Mouse (Mus musculus): ENCODE measurements at regions not wholly inside any gene's neighbourhood (a gene's known extent, or its start where the extent isn't known, plus 50 kb on each side); places are given as distances from the start of the nearest gene placed in this dataset.

- intact Hi-C loops (cut with DNase I) = loop anchor here (10.0 kb wide), 1 partner anchor 576 kb away; no protein-coding TSS in a partner anchor
- DNase-seq (ENCODE audit: low spot score) = no peak
These were observed 424.5 kb upstream of the Mef2c start for GRCm38 (mm10) chr13:83079291-83079690.

DNA sequence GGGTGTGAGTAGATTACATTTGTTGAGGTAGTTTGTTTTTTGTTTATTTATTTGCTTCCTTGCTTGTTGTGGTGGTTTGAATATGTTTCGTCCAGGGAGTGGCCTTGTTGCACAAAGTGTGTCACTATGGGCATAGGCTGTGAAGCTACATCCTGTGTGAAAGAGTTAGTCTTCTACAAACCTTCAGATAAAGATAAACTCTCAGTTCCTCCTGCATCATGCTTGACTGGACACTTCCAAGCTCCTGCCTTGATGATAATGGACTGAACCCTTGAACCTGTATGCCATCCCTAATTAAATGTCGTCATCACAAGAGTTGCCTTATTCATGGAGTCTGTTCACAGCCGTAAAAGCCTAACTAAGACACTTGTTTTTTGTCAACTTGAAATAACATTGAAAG lies 418.9 kb upstream of the Mef2c start:
- DNase-seq (ENCODE audit: low spot score) = no peak
- intact Hi-C loops (cut with DNase I) = no loop called here

GRCm38 (mm10) chr13:83099908-83100307 lies 403.9 kb upstream of the Mef2c start:
- intact Hi-C loops (cut with DNase I) = no loop called here
- DNase-seq (ENCODE audit: low spot score) = no peak

- intact Hi-C loops (cut with DNase I) = no loop called here
These were observed 393.2 kb upstream of the Mef2c start for GRCm38 (mm10) chr13:83110610-83111009.

GRCm38 (mm10) chr13:83111503-83111902 lies 392.3 kb upstream of the Mef2c start:
- DNase-seq (ENCODE audit: low spot score) = no peak
- intact Hi-C loops (cut with DNase I) = no loop called here

More at GRCm38 (mm10) chr13:83110610-83111009, 393.2 kb upstream of the Mef2c start:
- no peak for DNase-seq (ENCODE audit: low spot score)

DNA sequence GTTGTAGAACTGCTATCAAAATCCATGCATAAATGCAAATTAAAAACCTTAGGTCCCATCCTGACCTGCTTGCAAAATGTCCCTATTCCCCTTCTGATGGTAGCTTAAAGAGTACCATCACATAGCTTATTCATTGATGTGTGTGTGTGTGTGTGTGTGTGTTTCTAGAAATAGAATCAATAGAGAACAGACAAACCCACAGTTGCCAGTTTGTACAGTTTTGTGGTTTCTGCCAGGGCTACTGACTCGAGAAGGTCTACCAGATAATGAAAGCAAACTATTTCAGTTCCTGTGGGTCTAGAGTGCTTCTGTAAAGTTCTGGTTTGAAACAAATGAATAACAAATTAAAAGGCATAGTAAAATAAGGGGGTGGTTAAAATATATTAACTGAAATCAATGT lies 391.5 kb upstream of the Mef2c start:
- no peak for DNase-seq (ENCODE audit: low spot score)
- intact Hi-C loops (cut with DNase I) = no loop called here

DNA sequence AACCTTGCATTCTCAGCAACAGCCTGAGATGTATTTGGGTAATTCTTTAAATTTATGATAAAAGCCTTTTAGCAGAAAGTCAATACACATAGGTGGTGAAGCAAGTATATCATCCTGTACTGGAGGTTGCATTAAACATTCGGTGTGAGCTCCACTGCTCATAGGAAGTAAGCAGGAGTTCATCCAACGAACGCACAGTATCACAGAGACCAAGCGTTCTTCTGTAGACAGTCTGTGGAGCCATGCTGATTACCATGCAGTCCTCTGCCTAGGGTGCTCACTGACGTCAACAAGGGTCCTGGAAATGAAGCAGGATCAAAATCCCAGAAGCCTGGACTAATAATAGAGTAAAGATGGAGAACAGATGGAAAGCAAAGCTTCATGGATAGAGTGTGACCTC lies 391.1 kb upstream of the Mef2c start:
- intact Hi-C loops (cut with DNase I) = no loop called here
- no peak for DNase-seq (ENCODE audit: low spot score)

- no peak for DNase-seq (ENCODE audit: low spot score)
- intact Hi-C loops (cut with DNase I) = no loop called here
These were observed 390.0 kb upstream of the Mef2c start for GRCm38 (mm10) chr13:83113808-83114207.

- intact Hi-C loops (cut with DNase I) = no loop called here
- no peak for DNase-seq (ENCODE audit: low spot score)
These were observed 389.4 kb upstream of the Mef2c start for GRCm38 (mm10) chr13:83114401-83114800.

DNA sequence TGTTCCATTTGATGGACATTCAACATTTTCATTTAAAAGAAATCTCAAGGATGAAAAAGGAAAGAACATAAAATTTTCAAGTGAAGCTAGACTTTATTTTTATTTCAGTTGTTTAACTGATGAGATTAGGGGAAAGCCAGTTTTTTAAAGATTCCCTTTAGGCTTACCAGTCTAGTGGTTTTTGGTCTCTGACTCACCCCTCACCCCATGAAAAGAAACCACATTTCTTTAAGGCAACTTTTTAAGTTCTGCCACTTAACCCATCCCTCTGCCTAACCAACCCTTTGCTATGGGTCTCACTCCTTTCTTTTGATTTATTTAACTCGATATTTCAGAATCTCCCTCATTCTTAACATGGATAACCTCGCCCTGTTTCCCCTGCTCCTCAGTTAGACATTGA lies 388.1 kb upstream of the Mef2c start:
- intact Hi-C loops (cut with DNase I) = no loop called here
- DNase-seq (ENCODE audit: low spot score) = no peak

- intact Hi-C loops (cut with DNase I) = no loop called here
- DNase-seq (ENCODE audit: low spot score) = no peak
These were observed 383.5 kb upstream of the Mef2c start for GRCm38 (mm10) chr13:83120343-83120742.

- intact Hi-C loops (cut with DNase I) = no loop called here
- no peak for DNase-seq (ENCODE audit: low spot score)
These were observed 380.2 kb upstream of the Mef2c start for GRCm38 (mm10) chr13:83123596-83123995.

DNA sequence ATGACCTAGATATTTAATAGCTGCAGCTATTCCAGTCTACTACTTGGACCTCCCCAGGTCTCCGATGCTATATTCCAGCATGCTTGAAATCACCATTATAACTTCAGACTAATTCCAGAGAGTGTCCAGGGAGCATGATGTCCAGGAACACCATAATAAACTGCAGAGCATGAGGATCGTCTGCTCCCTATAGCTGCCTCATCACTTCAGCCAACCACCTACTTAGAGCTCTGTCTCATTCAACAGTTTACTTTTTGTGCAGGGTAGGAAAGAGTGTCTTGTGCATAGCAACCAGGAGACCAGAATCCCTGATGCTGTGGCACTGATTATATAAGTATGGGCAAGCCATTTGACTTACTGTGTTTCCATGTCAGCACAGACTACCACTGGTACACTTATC lies 379.2 kb upstream of the Mef2c start:
- no peak for DNase-seq (ENCODE audit: low spot score)
- intact Hi-C loops (cut with DNase I) = no loop called here

- no peak for DNase-seq (ENCODE audit: low spot score)
- intact Hi-C loops (cut with DNase I) = no loop called here
These were observed 377.4 kb upstream of the Mef2c start for GRCm38 (mm10) chr13:83126438-83126837.

DNA sequence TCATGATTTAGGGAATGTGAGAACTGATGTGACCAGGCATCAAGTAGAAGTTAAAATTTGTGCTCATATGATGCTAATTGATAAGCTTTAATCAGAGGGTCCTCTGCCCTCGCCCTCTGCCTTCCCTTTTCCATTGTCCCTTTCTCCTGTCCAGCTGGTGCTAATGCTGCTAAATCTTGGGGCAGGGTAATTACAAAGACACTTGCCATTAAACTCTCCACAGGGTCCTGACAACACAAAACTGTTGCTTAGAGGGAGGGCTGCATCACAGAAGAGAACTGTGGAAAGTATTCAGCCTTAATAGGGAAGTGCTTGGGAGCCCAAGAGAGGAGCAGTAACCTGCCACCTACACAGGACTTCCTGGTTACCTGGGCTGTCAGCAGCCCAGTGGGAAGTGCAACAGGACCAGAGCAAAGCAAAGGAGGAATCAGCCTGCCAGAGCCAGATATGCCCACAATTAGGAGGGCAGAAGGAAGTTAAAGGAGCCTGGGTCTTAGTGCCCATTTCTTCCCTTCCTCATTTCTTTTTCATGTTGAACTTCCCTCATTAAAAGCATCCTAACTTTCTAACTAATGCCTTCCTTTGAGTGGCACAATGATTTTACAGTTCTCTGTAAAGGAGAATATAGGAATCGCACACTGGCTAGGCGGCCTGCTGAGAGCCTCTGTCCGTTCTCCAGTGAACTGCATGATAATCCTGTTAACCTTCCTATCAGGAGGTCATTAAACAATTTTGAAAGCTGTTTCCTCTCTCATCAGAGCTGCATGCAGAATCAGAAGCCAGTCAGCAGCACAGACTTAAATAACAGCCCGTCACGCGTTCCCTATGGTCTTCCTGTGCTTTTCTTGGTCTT lies 372.5 kb upstream of the Mef2c start:
- DNase-seq (ENCODE audit: low spot score) = no peak
- intact Hi-C loops (cut with DNase I) = no loop called here

GRCm38 (mm10) chr13:83131982-83132354 lies 371.9 kb upstream of the Mef2c start:
- no peak for DNase-seq (ENCODE audit: low spot score)
- intact Hi-C loops (cut with DNase I) = no loop called here

DNA sequence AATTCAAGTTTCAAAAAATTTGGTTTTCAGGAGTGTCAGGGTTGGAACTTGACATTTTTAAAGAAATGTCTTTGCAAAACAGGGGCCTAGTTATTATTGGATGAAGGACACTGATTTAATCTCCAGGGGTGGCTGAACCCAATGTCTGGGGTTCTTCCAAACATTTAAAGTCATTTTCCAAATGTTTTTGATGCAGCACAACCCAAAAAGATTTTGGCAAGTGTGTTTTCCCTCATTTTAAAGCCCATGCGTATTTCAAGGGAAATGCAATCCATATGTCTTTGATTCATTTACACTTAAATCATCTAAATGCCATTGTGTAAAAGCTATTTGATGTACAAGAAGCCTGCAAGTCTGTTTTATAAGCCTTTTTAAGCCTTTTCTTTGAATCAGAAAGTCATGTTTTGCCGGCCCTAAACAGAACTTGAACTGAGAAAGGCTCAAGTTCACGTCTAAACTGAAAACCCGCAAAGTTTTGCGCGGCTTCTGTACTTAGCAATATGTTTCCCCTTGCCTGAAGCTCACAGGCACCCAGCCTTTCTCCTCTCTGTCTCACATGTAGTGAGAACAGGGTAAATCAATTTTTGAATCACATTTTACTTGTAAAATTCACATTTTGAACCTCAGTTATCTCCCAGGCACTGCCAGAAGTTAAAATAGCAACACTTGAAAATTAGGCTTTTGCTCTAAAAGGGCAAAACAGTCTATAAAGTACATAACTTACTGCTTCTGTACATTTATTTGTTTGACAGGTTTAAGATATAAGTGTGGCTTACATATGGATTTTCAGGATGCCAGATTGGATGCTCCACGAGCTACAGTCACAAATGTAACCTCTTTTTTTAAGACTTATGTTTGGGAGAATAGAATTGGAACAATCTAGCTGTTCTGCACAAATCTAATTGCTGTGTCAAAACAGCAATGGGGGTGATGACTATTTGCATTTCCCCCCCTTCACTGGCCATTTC lies 370.9 kb upstream of the Mef2c start:
- DNase-seq (ENCODE audit: low spot score) = no peak
- intact Hi-C loops (cut with DNase I) = no loop called here

DNA sequence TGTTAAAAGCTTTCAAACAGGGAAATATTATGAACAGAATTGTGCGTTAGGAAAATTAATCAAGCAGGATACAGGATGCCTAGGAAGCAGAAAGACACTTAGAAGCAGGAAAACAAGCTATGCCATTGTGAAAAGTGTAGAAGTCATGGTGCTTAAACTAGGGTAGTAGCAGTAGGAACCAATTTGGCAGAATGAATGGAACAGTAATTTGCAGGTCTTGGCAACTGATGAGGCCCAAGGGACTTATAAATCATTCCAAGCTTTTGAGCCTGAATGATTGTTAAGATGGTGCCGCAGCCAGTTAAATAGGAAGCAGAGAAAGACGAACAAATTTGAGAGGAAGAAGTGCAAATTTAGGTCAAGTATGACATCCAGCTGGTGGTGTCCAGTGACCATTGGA lies 360.5 kb upstream of the Mef2c start:
- intact Hi-C loops (cut with DNase I) = no loop called here

GRCm38 (mm10) chr13:83154626-83155124 lies 349.2 kb upstream of the Mef2c start:
- no peak for DNase-seq (ENCODE audit: low spot score)
- intact Hi-C loops (cut with DNase I) = no loop called here

More for the DNA sequence above, 360.5 kb upstream of the Mef2c start:
- DNase-seq (ENCODE audit: low spot score) = no peak

DNA sequence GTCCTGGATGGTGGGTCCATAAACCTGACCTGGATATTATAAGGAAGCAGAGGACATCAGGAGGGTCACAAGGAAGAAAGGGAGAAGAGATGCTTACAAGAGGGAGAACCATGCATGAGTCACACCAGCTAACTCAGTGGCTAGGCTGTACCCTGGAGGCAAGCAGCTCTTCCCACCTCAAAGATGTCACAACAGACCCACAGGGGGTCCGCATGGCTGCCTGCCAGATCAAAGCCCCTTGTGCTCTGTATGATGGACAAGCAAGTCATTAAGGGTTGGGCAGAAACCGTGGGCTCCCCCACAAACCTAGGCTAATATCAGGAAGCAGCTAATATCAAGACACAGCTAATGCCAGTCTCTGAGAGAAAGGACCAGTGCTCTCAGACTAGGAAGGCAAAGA lies 343.9 kb upstream of the Mef2c start:
- DNase-seq (ENCODE audit: low spot score) = no peak
- intact Hi-C loops (cut with DNase I) = no loop called here

DNA sequence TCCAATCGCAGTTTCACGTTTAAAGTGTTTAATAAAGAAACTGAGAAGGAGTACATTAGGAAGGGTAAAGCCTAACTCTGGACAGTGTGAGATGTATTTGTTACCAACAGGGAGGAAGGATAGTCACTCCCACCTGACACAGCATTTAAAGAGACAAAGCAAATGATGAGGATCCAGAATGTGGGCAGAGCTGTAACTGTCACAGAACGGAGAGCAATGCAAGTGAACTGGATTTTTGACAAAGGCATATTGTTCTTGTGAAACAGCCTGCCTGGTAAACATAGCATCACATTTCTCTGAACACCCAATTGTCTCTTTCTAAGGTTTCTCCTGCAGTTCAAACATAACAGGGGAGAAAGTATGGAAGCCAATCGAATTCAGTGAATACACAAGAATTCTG lies 341.1 kb upstream of the Mef2c start:
- intact Hi-C loops (cut with DNase I) = no loop called here
- DNase-seq (ENCODE audit: low spot score) = no peak
